Mouse (Mus musculus) megakaryocyte, embryonic 14.5 days (primary cell): Measurements from ENCODE around the gene Trmt1l.

Experiments used
- FLI1 ChIP-seq: IDR thresholded peaks from 2 replicates; pipeline ENCODE4 v1.6.1; 2012; ENCODE audit warnings: low read length, inconsistent platforms, mixed read lengths
- GATA1 ChIP-seq: IDR thresholded peaks from 3 replicates; pipeline ENCODE4 v1.6.1; 2012; ENCODE audit warnings: mixed read lengths, low read length, inconsistent platforms, borderline replicate concordance

GRCm38 (mm10) chr1:151492419-151492818 is 64.1 kb downstream of the Trmt1l start:
- TF ChIP-seq GATA1 (no peak), FLI1 (no peak)
